Mouse (Mus musculus): ENCODE measurements around the gene Syde1. TPM values are rescaled to one million over a fixed set of nuclear protein-coding genes. Genes with fewer than 3 reads are reported as not detected.
A peak's percentile ranks its signal among the peaks of the same experiment; 100 is the strongest.

The Syde1 gene
- polyA plus RNA-seq, 1 experiment from 2014 or later: 8.2 TPM

- ATAC-seq (replicated peaks; ENCODE audit: low FRiP score): no peak
- H3K27me3 ChIP-seq (replicated peaks; ENCODE audit: control insufficient read depth, insufficient read depth, low read length): peaks cover 27% of the 10 kb centered on the region
Observed at GRCm38 (mm10) chr10:78594157-78594556, 2.4 kb upstream of the Syde1 start.

DNA sequence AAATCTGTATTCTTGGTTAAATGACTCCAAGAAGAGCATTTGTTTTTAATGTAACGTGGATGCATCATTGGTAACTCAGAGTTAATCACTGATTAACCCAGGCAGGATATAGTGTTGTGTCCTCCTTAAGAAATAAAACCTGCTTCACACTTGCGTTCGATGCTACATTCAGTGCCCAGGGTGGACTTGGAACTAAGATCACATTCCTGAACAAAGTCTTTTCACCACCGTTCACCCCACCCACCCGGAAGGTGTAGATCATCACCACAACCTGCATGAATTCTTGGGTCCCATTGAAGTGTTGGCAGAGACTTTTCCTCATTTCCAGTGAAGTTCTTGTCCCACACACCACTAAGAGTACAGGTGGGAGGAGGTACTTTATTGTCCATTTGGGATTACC lies 2.0 kb upstream of the Syde1 start:
- Histone ChIP-seq H3K27ac (ENCODE audit: low read depth, low read length) (no peak overlapping the region), H3K27me3 (replicated peaks; ENCODE audit: control insufficient read depth, insufficient read depth, low read length) (peaks cover 27% of the 10 kb centered on the region), H3K9ac (ENCODE audit: low read depth, low read length) (no peak overlapping the region), H3K4me3 (ENCODE audit: low read depth, low read length) (no peak overlapping the region), H3K4me1 (replicated peaks; ENCODE audit: control insufficient read depth, insufficient read depth, low read length) (no peaks in the 10 kb centered on the region), H3K36me3 (ENCODE audit: control insufficient read depth, insufficient read depth, low read length) (0 out of 2 replicates have a peak, but pooled peaks cover under 1% of the 10 kb centered on the region), H3K4me2 (no peak overlapping the region), H3K9me3 (ENCODE audit: control insufficient read depth, low read length) (no peaks in the 10 kb centered on the region)
- ATAC-seq (replicated peaks; ENCODE audit: low FRiP score) (no peak), DNase-seq (ENCODE audit: low spot score) (no peak)
- WGBS: 86% methylated on average over 5 of the region's 5 CpGs

More at GRCm38 (mm10) chr10:78594157-78594556, 2.4 kb upstream of the Syde1 start:
- Histone ChIP-seq H3K4me1 (replicated peaks; ENCODE audit: control insufficient read depth, insufficient read depth, low read length) (no peaks in the 10 kb centered on the region), H3K9ac (ENCODE audit: low read depth, low read length) (no peak overlapping the region), H3K4me3 (ENCODE audit: low read depth, low read length) (no peak overlapping the region), H3K27ac (ENCODE audit: low read depth, low read length) (no peak overlapping the region), H3K9me3 (ENCODE audit: control insufficient read depth, low read length) (no peaks in the 10 kb centered on the region), H3K36me3 (ENCODE audit: control insufficient read depth, insufficient read depth, low read length) (no peaks in the 10 kb centered on the region), H3K4me2 (no peak overlapping the region)
- no peak for DNase-seq (ENCODE audit: low spot score)
- WGBS: 59% methylated on average over 6 of the region's 6 CpGs

DNA sequence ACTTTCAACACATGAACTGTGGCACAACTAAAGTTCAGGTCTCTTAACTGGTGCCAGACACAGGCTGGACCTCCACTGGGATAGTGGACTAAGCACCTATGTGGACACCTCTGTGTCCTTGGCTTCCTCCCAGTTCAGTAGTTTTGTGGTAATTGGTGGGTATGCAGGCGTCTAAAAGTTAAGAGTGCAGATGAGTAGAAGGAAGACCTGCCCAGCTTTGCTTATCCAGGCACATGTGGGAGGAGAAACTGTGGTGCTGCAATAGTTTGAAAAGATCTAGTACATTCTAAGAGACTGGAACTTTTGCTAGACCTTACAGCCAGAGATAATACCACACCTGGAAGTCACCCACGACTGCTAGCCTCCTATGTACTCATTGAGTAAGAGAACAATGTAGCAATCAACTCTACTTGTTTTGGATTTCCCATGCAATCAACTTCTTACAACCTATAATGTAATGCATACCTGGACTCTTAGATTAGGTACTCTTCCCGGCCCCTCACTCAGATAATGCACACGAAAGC lies 1.2 kb upstream of the Syde1 start:
- WGBS: 71% methylated on average over 4 of the region's 4 CpGs
- H3K4me3 ChIP-seq (ENCODE audit: low read depth, low read length): no peak overlapping the region
- H3K4me1 ChIP-seq (replicated peaks; ENCODE audit: control insufficient read depth, insufficient read depth, low read length): no peaks in the 10 kb centered on the region
- H3K9ac ChIP-seq (ENCODE audit: low read depth, low read length): no peak overlapping the region
- DNase-seq (ENCODE audit: low spot score): no peak
- H3K9me3 ChIP-seq (ENCODE audit: control insufficient read depth, low read length): no peaks in the 10 kb centered on the region
- no peak overlapping the region for H3K4me2 ChIP-seq
- 0 out of 2 replicates have a peak, but pooled peaks cover 3% of the 10 kb centered on the region for H3K36me3 ChIP-seq (ENCODE audit: control insufficient read depth, insufficient read depth, low read length)
- no peak for ATAC-seq (replicated peaks; ENCODE audit: low FRiP score)
- peaks cover 27% of the 10 kb centered on the region for H3K27me3 ChIP-seq (replicated peaks; ENCODE audit: control insufficient read depth, insufficient read depth, low read length)
- H3K27ac ChIP-seq (ENCODE audit: low read depth, low read length): no peak overlapping the region

- H3K4me2 ChIP-seq: peak overlapping the region; percentile 71
- H3K4me1 ChIP-seq (replicated peaks; ENCODE audit: control insufficient read depth, insufficient read depth, low read length): no peaks in the 10 kb centered on the region
- DNase-seq (ENCODE audit: low spot score): no peak
- no peak overlapping the region for H3K9ac ChIP-seq (ENCODE audit: low read depth, low read length)
- H3K27ac ChIP-seq (ENCODE audit: low read depth, low read length): no peak overlapping the region
- 36% methylated on average over 9 of the region's 9 CpGs for WGBS
- ATAC-seq (replicated peaks; ENCODE audit: low FRiP score): no peak
- H3K27me3 ChIP-seq (replicated peaks; ENCODE audit: control insufficient read depth, insufficient read depth, low read length): peaks cover 27% of the 10 kb centered on the region
- H3K36me3 ChIP-seq (ENCODE audit: control insufficient read depth, insufficient read depth, low read length): peaks cover 12% of the 10 kb centered on the region
- no peaks in the 10 kb centered on the region for H3K9me3 ChIP-seq (ENCODE audit: control insufficient read depth, low read length)
- peak overlapping the region; percentile 63 for H3K4me3 ChIP-seq (ENCODE audit: low read depth, low read length)
Observed at GRCm38 (mm10) chr10:78590744-78591143, 1.0 kb downstream of the Syde1 start.

DNA sequence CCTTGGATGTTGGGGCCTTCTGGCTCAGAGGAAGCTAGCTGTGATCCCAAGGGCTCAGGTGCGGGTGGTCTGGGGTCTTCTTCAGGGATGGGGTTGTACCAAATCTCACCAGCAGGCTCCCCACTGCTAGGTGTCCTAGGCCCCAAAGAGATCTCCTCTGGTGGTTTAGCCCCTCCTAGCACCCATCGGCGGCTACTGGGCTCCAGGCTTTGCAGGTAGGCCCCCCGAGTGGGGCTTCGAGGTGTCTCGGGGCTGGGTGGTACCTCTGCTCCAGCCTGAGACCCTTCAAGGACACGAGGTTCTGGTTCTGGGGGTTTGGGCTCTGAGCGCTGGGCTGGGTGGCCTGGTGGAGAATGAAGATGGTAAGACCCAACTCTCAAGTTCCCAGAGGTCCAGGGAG lies 1.9 kb downstream of the Syde1 start:
- H3K4me3 ChIP-seq (ENCODE audit: low read depth, low read length): no peak overlapping the region
- WGBS: 85% methylated on average over 8 of the region's 8 CpGs
- H3K4me1 ChIP-seq (replicated peaks; ENCODE audit: control insufficient read depth, insufficient read depth, low read length): no peaks in the 10 kb centered on the region
- DNase-seq (ENCODE audit: low spot score) (no peak), ATAC-seq (replicated peaks; ENCODE audit: low FRiP score) (no peak)
- peak overlapping the region; percentile 71; the same call in 1 of the 2 replicates for H3K4me2 ChIP-seq
- H3K27me3 ChIP-seq (replicated peaks; ENCODE audit: control insufficient read depth, insufficient read depth, low read length): peaks cover 27% of the 10 kb centered on the region
- H3K36me3 ChIP-seq (ENCODE audit: control insufficient read depth, insufficient read depth, low read length): peaks cover 12% of the 10 kb centered on the region
- H3K9me3 ChIP-seq (ENCODE audit: control insufficient read depth, low read length): no peaks in the 10 kb centered on the region
- H3K27ac ChIP-seq (ENCODE audit: low read depth, low read length): no peak overlapping the region
- no peak overlapping the region for H3K9ac ChIP-seq (ENCODE audit: low read depth, low read length)

- no peak for DNase-seq (ENCODE audit: low spot score)
- WGBS: 96% methylated on average over 18 of the region's 18 CpGs
- H3K27ac ChIP-seq (ENCODE audit: low read depth, low read length): no peak overlapping the region
- no peak overlapping the region for H3K4me3 ChIP-seq (ENCODE audit: low read depth, low read length)
- H3K36me3 ChIP-seq (ENCODE audit: control insufficient read depth, insufficient read depth, low read length): peaks cover 15% of the 10 kb centered on the region
- no peaks in the 10 kb centered on the region for H3K4me1 ChIP-seq (replicated peaks; ENCODE audit: control insufficient read depth, insufficient read depth, low read length)
- no peak overlapping the region for H3K9ac ChIP-seq (ENCODE audit: low read depth, low read length)
- H3K27me3 ChIP-seq (replicated peaks; ENCODE audit: control insufficient read depth, insufficient read depth, low read length): peaks cover 26% of the 10 kb centered on the region
- H3K4me2 ChIP-seq: no peak overlapping the region
- ATAC-seq (replicated peaks; ENCODE audit: low FRiP score): no peak
- no peaks in the 10 kb centered on the region for H3K9me3 ChIP-seq (ENCODE audit: control insufficient read depth, low read length)
Observed at GRCm38 (mm10) chr10:78589291-78589690, 2.5 kb downstream of the Syde1 start.

DNA sequence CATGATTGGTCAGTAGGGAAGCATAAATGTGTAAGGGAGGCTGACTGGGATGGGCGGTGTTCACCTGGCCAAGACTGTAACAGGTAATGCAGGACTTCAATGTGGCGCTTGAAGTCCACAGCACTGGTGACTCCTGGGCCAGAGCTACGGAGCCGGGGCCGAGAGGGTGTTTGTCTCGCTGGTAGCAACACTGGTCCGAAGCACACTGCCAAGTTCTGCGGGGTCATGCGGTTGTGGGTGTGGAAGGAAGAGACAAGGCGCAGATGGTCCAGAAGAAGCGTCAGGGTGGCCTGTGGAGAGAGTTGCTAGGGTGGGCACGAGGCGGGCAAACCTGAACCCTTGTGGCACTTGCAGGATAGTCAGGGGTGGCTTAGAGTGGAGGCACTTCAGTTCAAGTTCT lies 5.7 kb downstream of the Syde1 start:
- peaks cover 15% of the 10 kb centered on the region for H3K36me3 ChIP-seq (ENCODE audit: control insufficient read depth, insufficient read depth, low read length)
- H3K4me3 ChIP-seq (ENCODE audit: low read depth, low read length): no peak overlapping the region
- no peak overlapping the region for H3K27ac ChIP-seq (ENCODE audit: low read depth, low read length)
- ATAC-seq (replicated peaks; ENCODE audit: low FRiP score): no peak
- no peak overlapping the region for H3K9ac ChIP-seq (ENCODE audit: low read depth, low read length)
- no peaks in the 10 kb centered on the region for H3K9me3 ChIP-seq (ENCODE audit: control insufficient read depth, low read length)
- no peak for DNase-seq (ENCODE audit: low spot score)
- 92% methylated on average over 13 of the region's 13 CpGs for WGBS
- no peak overlapping the region for H3K4me2 ChIP-seq
- H3K27me3 ChIP-seq (replicated peaks; ENCODE audit: control insufficient read depth, insufficient read depth, low read length): peaks cover under 1% of the 10 kb centered on the region
- no peaks in the 10 kb centered on the region for H3K4me1 ChIP-seq (replicated peaks; ENCODE audit: control insufficient read depth, insufficient read depth, low read length)

- Histone ChIP-seq H3K4me3 (ENCODE audit: low read depth, low read length) (no peak overlapping the region), H3K36me3 (ENCODE audit: control insufficient read depth, insufficient read depth, low read length) (peaks cover 15% of the 10 kb centered on the region), H3K9ac (ENCODE audit: low read depth, low read length) (no peak overlapping the region), H3K4me1 (replicated peaks; ENCODE audit: control insufficient read depth, insufficient read depth, low read length) (no peaks in the 10 kb centered on the region), H3K27me3 (replicated peaks; ENCODE audit: control insufficient read depth, insufficient read depth, low read length) (no peaks in the 10 kb centered on the region; the same call in 1 of the 2 replicates), H3K27ac (ENCODE audit: low read depth, low read length) (no peak overlapping the region), H3K4me2 (no peak overlapping the region), H3K9me3 (ENCODE audit: control insufficient read depth, low read length) (no peaks in the 10 kb centered on the region)
- WGBS: 84% methylated on average over 22 of the region's 22 CpGs
- peak; percentile 27 for DNase-seq (ENCODE audit: low spot score)
- ATAC-seq (replicated peaks; ENCODE audit: low FRiP score): no peak
Observed at GRCm38 (mm10) chr10:78585606-78586005, 6.2 kb downstream of the Syde1 start.

- 82% methylated on average over 1 of the region's 1 CpGs for WGBS
- H3K4me1 ChIP-seq (replicated peaks; ENCODE audit: control insufficient read depth, insufficient read depth, low read length): no peaks in the 10 kb centered on the region
- H3K27me3 ChIP-seq (replicated peaks; ENCODE audit: control insufficient read depth, insufficient read depth, low read length): no peaks in the 10 kb centered on the region; the same call in 1 of the 2 replicates
- DNase-seq (ENCODE audit: low spot score) (no peak), ATAC-seq (replicated peaks; ENCODE audit: low FRiP score) (no peak)
- H3K36me3 ChIP-seq (ENCODE audit: control insufficient read depth, insufficient read depth, low read length): peaks cover 15% of the 10 kb centered on the region
- no peak overlapping the region for H3K4me3 ChIP-seq (ENCODE audit: low read depth, low read length)
- no peak overlapping the region for H3K4me2 ChIP-seq
- H3K9ac ChIP-seq (ENCODE audit: low read depth, low read length): no peak overlapping the region
- no peak overlapping the region for H3K27ac ChIP-seq (ENCODE audit: low read depth, low read length)
- no peaks in the 10 kb centered on the region for H3K9me3 ChIP-seq (ENCODE audit: control insufficient read depth, low read length)
Observed at GRCm38 (mm10) chr10:78584996-78585395, 6.8 kb downstream of the Syde1 start.

Measured in liver, embryonic 11.5 days (tissue).